Mouse (Mus musculus) hindlimb bud, embryonic 11.5 days (tissue): ENCODE results near the gene Kat6b.

Experiments
- DNase-seq: peaks from one replicate; pipeline ENCODE4 v3.0.0-alpha.2; 2012; ENCODE audit warnings: low read depth, low spot score; ENCODE audit errors: extremely low spot score

Kat6b gene

DNA sequence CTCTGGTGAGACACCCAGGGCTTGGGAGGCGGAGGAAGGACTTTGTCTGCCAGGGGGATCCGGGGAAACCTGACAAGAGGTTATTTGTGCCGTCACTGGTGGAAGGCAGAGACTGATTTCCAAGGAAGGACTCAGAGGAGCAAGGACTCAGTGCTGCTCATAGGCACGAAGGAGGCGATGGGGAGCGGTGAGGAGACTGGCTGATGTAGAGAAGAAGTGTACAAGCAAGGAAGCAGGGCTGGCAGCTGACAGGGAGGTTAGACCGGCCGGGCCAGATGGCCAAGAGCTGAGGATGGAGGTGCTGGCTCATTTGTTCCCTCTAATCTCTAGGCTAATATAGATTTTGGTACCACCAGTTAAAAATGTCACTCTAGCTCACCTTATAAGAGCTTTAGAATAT is 72.8 kb downstream of the Kat6b start:
- DNase-seq: no peak

DNA sequence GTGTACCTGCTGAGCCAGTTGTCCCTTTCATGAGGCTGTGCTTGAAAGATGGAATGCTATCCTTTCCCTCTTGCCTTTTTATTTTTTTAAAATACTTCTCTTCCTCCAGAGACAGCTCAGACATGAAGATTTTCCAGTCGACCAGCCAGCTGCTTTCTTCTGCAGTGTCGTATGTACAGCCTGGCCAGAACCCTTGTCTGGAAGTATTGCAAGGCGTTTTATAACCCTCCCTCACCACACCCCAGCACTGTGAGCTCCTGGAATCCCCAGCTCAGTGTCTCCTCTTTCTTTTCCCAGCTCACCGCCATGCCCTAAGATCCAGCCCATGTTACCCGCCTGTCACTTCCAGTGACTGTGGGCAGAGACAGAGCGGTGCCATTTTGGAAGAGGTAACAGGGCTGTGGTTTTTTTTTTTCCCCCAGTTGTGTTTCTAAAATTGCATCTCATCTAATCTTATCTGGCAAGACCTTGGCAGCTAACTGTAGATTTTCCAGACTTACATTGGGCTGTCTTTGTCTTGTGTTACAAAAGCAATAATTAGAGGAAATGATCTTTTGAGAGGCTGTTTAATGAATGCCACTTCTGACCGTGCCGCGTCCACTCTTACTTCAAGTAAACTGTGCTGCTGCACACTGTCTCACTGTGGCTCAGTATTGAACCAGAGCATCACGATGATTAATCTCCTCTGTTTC is 77.4 kb downstream of the Kat6b start:
- DNase-seq: no peak

DNA sequence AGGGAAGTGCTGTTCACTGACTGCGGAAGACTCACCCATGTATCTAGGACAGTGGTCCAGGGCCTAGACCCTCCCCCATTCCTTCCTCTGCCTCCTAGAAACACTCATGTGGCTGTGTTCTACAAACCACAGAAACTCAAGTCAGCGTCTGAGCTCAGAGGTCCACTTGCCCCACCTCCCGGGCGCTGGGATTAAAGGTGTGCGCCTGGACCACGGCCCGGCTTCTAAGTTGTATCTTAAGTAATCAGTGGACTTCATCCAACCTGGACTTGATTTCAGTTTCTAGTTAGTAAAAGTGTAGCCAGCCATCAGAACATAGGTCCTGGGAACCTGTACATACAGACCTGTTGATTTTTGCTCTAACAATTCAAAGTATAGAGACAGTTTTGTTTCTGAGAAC is 78.2 kb downstream of the Kat6b start:
- DNase-seq: no peak

DNA sequence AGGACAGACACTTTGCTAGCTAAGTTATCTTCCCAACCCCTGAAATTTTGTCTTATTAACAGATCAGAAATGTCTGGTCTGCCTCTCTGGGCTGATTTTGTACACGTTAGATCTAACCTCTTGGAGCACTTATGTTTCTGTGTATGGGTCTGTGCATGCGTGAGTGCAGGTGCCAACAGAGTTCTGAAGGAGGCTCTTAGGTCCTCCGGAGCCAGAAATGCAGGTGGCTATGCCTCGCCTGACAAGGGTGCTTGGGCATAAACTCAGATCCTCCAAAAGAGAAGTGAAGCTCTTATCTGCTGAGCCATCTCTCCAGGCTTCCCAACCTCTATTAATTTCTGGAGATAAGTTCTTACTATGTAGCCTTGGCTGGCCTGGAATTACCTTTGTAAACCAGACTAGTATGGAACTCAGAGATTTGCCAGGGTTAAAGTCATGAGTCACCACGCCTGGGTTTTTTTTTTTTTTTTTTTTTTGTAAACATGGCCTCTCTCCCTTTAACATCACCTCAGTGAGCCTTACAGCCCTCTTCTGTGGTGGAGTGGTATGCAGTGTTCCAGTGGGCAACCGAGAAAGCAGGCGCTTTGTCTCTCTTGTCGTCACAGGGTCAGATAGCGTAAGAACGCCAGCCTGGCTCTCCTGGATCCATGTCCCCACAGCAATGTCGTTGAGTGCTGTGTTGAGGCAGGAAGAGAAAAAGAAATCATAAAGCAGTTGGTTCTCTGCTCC is 79.4 kb downstream of the Kat6b start:
- no peak for DNase-seq

DNA sequence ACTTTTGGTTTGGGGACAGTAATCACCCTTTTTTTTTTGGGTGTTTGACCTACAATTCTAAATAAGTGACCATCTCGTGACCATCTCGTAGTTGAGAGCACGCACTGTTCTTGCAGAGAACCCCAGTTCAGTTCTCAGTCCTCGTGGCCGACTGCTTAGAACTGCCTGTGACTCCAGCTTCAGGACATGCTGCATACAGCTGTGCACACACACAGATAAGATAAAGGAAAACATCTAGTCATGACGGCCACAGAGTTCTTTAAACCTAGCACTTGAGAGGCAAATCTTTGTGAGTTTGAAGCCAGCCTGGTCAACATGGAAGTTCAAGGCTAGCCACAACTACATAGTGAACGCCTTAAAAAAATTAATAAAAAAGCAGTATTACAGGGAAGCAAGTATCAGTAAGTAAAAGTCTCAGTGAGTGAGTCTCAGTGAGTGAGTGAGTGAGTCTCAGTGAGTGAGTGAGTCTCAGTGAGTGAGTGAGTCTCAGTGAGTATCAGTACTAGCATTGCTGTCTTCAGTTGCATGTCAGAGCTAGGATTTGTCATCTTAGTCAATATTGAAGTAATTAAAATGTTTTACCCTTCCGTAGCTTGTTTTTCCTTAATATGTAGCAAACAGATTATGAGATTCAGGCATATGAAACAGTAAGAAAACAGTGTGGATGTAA is 80.3 kb downstream of the Kat6b start:
- DNase-seq: no peak

DNA sequence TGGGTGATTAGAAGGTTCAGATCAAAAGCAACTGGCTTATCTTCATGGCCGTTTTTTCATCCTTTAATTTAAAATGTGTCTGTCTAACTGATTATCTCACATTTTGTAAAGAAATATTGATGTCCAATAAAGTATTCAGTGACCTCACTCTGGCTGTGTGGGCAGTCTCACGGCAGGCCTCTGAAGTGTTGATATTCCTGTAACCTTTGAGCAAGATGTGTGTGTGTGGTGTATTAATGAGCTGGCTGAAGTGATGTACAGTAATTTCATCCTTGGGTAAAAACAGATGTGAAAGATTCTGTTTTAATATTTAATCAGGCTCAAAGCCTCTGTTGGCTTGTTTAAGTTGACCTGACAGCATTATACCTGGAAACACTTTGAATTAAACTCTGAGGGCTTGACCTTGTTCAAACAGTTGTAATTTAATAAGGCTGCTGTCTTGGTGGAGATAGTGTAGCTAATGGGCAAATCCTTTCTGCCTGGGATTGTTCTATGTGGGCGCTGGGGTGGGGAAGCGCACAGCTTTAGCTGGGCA is 82.4 kb downstream of the Kat6b start:
- DNase-seq: no peak

DNA sequence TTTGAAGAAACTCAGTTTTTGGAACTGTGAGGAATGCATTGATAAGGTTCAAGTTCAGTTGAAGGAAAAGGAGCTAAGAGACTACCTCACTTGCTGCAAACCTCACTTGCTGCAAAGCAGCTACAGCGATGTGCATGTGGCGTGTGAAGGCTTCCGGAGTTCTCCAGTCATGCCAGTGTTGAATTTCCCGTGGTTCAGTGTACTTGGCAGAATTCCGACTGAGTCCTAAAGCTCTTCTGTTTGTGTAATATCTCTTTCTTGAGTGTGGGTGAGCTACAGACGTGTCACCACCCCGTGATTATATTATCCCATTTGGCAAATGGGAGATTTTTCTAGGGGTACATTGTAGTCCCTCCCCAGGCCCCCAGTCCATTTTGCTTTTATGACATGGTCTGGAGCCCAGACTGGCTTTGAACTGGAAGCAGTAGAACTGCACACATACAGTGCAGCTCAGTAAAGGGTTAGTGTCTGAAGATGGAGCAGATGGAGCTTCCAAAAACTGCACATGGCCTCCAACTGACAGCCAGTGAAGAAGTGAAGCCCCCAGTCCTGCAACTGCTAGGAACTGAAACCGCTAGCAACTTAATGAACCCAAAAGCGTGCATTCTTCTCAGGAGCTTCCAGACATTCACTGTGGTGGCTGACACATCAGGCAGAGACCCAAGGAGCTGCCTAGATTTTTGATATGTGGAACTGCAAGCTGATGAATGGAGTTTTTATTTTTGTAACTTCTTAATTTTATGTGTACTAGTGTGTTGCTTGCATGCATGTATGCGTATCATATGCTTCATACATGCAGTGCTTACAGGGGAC is 84.5 kb downstream of the Kat6b start:
- DNase-seq: no peak

DNA sequence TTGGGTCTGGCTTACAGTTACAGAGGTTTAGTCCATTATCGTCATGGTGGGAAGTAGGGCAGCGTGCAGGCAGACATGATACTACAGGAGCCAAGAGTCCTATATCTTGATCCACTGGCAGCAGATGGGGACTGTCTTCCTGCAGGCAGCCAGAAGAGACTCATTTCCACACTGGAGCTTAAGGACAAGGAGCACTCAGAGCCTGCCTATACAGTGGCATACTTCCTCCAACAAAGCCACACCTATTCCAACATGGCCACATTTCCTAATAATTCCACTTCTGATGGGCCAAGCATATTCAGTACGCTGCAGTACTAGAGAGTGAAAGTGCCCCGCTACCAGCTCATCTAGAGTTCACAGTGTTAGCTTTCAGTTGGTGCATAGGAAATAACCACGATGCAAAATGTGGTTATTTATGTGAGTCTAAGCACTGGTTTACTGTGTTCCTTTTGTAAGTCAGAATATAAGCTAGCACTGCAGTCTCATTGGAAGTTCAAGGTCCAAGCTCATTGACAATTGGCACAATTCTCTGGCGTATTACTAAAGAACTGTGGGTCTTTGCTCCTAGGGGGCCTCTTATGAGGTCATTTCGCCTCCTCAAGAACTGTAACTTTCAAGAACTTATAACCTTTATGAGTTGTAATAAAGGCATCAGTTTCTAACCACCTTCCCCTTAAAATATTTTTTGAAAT is 86.2 kb downstream of the Kat6b start:
- no peak for DNase-seq

DNA sequence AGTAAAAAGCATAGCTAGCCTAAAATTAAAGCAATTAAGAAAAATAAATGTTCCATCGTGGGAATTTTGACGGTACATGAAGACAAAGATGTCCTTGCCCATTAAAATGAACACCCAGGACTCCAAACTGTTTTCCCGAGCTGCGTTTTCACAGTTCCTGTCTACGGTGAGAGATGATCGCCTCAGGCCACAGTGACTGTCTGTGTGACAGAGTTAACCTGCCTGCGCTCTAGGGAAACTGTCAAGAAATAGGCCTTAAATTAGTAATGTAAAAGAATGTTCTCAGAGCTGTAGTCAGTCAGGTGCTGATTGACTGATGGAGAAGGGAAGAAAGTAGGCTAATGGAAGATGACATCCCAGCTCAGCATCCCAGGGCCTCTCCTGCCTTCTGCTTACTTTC is 87.6 kb downstream of the Kat6b start:
- no peak for DNase-seq

DNA sequence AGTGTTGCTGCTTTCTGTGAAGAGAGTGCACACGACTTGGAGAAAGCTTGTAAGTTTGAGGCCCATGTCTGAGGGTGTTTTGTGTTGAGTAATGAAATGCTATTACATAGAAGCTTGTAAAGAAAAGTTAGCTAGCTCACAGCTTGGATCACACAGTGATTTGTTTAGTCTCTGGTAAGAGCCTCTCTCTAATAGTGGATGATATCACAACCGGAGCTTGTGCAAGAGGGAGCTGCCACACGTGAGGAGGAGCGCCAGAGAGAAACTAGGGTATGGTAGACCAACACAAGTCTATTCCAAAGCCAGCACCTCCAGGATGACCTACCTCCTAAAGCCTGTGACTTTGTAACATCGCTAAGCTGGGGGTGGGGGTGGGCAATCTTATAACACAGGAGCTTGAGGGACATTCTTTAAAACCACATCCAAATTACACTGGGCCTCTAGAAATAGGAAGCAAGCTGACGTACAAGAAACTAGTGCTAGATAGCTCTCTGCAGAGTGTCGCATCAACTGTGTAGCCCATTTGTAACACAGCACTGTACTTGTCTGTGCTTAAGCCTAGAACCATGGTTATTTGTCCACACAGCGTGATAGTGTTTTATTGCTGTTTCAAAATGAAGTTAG is 93.6 kb downstream of the Kat6b start:
- no peak for DNase-seq

DNA sequence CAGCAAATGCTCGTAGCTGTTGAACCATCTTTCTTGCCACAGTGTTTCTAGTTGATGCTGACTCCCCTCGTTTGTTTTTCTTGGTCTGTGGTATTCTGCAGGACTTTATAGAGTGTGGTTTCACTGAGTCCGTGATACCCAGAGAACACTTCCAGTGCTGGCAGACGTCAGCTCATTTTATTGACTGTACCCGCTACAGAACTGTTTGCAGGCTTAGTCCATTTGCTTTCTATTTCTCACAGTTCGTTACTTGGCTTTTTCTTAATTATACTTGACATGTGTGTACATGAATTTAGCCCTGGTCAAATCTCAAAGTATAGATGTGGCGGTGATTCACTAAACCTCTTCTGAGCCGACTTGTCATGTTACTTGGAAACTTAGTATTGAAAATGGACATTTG is 95.6 kb downstream of the Kat6b start:
- no peak for DNase-seq

DNA sequence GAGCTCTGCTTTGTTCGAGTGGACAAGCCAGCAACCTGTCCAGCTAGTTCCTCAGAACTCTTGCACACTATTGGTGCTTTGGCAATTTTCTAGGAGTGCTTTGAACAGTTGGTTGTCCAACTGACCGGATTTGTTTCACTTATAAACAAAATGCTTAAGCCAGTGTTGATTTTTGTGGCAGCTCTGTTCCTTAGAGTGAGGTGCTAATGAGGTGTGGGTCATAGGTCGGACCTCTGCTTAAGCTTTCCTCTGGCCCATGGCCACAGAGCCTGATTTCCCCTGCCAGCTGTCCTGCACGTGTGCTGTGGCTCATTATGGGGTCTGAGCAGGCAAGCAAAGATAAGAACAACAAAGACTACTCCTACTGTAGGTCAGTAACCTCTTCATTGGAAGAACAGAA is 100.0 kb downstream of the Kat6b start:
- DNase-seq: peak; percentile 81

DNA sequence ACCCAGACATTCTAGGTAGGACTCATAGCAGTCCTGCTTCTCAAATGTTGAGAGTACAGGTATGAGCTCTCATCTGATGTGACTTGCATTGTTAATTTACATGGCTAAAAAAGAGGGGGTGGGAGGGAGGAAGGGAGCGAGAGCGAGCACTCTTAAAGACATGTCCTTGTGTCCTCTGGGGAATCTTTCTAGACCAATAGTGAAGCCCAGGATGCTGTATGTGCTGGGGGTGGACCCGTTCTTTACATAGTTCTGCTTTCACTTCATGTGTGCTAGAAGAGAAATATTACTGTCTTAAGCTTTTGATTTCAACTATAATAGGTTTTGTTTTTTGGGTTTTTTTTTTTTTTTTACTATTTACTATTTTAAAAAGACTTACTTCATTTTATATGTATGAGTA is 101.1 kb downstream of the Kat6b start:
- DNase-seq: no peak

DNA sequence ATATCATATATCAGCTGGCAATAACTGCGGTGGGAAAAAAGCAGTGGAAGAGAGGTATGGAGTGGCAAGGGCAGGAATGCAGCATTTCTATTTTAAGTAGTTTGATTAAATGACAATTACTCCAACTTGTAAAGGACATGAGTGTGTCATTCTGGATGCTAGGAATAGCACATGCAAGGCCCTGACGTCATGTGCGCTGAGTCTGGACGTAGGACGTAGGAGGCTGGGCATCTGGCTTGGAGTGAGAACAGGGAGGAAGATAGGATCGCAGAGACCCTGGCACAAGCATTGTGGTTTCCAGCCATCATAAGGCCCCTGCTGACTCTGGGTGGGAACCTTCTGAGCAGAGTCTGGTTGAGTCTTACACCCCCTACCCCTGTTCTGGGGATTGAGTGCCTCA is 101.8 kb downstream of the Kat6b start:
- DNase-seq: no peak

DNA sequence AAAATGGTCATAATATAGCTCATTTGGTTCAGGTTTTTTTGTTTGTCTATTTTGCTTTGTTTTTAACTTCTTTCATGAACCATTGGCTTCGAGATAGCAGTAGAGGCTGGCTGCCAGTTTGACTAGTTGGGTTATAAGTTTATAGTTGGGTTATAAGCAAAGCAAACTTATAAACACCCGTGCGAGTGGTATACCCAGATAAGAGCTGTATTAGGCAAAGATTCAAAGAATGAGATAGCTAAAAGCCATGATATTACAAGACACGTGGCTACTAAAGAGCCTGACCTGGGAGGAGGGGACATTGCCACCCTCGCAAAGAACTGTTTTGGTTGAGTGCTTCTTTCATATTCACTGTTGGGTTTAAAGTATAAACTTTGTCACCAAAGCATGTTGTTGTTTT is 102.6 kb downstream of the Kat6b start:
- no peak for DNase-seq

DNA sequence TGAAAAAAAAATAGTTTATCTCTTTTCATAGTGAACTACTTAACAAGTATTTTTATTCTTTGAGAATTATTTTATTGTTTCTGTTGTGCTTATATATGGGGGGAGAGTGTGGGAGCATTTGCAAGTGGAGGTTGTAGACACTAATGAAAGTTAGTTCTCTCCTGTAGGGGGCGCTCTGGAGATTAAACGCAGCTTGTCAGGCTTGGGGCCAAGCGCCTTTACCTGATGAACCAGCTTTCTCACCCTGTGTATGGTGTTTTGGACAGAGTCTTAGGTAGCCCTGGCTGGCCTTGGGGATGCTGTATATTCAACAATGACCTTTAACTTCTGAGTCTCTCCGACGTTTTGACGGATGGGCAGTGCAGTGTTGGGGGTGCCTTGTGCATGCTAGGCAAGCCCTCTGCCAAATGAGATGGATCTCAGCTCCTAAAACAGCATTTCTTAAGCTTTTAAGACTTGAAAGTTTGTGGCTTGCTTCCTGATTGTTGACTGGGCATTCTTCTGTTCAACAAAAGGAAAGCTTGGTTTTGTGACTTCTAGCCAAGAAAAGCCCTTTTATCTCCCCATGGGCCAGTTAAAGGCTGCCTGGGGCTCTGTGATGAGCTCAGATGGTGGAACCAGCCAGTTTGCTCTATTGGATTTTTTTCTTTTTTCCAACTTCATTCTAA is 103.4 kb downstream of the Kat6b start:
- DNase-seq: no peak

DNA sequence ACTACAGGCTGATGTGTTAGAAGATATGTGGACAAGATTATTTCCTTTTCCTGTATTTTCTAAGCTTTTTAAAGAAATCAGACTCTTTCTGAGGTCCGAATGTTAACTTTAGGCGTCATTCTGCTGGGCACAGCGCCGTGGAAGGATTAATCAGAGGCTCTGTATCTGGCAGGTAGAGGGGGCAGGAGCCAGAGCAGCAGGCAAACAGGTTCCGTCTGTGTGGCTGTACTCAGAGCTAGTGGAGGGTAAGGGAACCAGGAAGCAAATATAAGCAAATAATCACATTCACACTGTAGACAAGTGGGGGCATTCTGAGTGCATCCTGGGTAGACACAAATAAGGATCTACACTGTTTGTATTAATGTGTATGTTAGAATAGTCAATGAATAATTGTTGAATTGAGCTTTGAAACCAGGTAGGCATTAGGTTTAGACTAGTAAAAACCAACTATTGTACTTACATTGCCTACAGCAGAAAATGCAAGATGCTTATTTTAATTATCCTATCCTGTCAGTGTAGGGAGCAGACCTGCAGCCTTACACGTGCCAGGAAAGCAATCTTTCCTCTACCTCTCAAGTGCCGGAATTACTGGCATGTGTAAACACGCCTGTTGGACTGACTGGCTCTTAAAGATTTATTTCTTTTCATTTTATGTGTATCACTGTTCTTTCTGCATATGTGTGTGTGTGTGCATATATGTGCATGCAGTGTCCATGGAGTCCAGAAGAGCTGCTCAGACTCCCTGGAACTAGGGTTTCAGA is 104.4 kb downstream of the Kat6b start:
- no peak for DNase-seq

DNA sequence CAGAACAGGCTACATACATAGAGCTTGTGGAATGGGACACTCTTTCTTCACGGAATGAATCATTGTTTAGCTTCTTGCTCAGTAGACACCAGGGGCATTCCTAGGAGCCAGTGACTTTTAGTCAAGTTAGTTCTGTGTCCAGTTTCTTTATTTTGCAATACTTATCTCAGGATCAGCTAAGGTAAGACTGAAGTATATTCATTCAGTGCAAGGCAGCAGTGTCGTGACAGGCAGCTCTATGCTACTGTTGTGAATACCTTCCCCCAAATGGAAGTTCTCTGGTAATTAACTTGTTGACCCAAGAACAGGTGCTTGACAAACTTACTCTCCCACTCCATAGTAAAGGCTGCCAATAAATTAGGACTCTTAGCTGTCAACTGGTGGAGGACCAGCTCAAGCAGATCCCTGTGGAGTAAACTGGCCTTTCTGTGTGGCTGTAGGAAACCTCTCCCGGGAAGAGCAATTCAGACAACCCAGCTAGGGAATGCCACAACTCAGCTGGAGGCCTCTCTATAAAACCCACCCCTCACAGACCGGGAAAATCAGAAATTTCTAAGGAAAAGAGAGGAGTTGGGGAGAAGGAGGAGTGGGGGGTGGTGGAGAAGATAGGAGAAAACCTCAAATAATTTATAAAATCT is 105.4 kb downstream of the Kat6b start:
- no peak for DNase-seq
